ENCODE assay signal across 16 mouse cellular contexts in genomic region chrX:129745976-129746375, GRCm38 (mm10).
"Had no signal": no experiment of that assay in that cellular context is flagged by ENCODE, and none has a peak within 500 bp of the region (broad histone marks: within the 10 kb centered on the region; RNA-seq: fewer than 3 reads in every experiment).

No protein-coding gene starts in this region.

- H3K4me3 ChIP-seq: neural tube, embryonic 13.5 days; neural tube, embryonic 15.5 days; stomach, embryonic 15.5 days had no signal

- H3K9ac ChIP-seq: neural tube, embryonic 13.5 days; neural tube, embryonic 15.5 days; stomach, embryonic 15.5 days had no signal

- H3K27ac ChIP-seq: neural tube, embryonic 13.5 days; neural tube, embryonic 15.5 days; stomach, embryonic 15.5 days; stomach, postnatal 0 days had no signal

- H3K36me3 ChIP-seq: neural tube, embryonic 13.5 days; neural tube, embryonic 15.5 days; stomach, embryonic 15.5 days had no signal

- DNase-seq: retina, postnatal 1 day; right cerebral cortex, adult 18-20 months; right cerebral cortex, postnatal 14 days; right cerebral cortex, postnatal 25 days; right cerebral cortex, postnatal 4 days; spleen, adult 18-20 months; thymus, adult 18-20 months; thymus, adult 2 months; thymus, postnatal 14 days; thymus, postnatal 25 days; thymus, postnatal 36 days; thymus, postnatal 4 days had no signal

- H3K9me3 ChIP-seq: neural tube, embryonic 13.5 days; neural tube, embryonic 15.5 days; stomach, embryonic 15.5 days had no signal

- H3K4me1 ChIP-seq: neural tube, embryonic 13.5 days; neural tube, embryonic 15.5 days; stomach, embryonic 15.5 days had no signal
